Mouse (Mus musculus): ENCODE results near the gene Cdcp1.

Cdcp1 gene

DNA sequence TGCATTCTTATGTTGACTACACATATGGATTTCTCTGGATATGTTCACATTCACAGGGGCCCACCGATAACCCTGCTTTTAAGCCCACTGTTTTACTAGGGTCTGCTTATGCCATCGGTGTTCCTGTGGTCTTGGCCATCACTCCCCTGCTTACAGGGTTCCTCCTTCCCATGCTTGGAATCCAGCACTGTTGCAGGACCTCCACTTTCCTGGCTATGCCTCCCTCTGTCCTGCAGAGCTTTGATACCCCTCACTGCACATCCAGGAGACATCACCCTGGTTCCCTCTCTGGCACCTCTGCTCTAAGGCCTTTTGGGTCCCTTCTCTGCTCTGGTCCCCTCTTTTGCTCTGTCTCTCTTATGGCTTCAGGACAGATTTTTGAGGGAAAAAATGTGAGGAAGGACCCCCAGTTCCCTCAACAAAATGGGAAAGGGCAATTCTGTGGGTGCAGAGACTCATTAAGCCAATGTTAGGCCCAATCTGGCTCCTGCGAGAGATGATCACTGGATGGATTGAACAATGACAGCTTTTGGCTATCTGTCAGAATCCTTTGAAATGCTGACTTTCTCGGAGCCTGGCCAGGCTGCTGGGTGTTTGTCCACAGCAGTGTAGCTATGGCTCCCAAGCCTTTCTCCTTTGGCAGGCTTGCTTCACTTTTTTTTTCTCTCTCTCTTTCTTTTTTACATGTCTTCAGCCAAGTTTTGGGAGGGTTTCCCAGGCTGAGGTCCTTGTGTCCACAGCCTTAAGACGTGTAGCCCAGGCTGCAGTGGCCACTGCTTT is 65.4 kb downstream of the Cdcp1 start, which contains the start of gene Clec3b:
TSS of gene Clec3b (plus strand) at position 706 of the 780 bp plus-strand sequence.
- DNase-seq (ENCODE audit: low spot score) = peak; percentile 26

DNA sequence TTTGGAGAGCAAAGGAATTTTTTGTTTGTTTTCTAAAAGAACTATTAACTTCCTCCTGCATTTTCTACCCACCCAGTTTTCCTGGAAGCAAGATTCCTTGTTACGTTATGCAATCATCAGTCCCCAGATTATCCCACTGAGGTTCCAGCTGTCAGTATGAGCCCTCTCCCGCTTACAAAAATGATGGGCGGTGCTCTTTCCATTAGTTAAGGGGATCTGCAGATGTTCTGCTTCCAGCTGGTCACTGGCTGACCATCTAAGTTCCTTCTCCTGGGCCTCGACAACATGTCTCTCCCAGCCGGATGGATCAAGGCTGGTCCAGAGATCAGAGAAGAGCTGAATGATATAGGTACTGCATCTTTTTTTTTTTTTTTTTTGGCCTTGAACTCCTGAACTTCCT is 67.4 kb downstream of the Cdcp1 start:
- DNase-seq (ENCODE audit: low spot score) = no peak

DNA sequence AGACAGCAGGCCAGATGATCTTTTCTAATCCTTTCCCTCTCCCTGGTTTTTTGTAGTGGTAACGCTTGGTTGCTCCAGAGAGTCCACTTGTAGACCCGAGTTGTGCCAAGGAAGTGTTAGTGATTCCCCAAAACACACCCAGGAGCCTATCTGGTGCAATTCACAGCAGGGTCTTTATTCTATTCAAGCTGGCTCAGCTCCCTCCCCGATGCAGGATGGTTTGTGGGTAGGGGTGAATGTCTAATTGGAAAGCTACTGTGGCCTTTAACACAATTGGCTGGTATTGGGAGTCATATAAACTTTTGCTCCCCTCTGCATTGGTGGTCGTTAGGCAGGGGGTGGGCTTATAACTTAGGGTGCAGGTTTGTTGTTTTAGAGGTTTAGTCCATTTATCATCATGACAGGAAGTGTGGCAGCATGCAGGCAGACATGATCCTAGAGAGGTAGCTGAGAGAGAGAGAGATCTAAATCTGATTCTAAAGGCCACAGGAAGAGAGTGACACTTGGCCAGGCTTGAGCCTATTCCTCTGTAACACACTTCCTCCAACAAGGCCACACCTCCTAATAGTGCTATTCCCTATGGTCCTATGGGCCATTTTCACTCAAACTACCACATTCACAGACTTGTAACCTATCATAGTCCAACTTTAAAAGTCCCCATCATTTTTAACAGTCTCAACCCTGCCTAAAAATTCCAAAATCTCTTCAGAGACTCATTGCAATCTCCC is 75.8 kb downstream of the Cdcp1 start:
- no peak for DNase-seq (ENCODE audit: low spot score)

DNA sequence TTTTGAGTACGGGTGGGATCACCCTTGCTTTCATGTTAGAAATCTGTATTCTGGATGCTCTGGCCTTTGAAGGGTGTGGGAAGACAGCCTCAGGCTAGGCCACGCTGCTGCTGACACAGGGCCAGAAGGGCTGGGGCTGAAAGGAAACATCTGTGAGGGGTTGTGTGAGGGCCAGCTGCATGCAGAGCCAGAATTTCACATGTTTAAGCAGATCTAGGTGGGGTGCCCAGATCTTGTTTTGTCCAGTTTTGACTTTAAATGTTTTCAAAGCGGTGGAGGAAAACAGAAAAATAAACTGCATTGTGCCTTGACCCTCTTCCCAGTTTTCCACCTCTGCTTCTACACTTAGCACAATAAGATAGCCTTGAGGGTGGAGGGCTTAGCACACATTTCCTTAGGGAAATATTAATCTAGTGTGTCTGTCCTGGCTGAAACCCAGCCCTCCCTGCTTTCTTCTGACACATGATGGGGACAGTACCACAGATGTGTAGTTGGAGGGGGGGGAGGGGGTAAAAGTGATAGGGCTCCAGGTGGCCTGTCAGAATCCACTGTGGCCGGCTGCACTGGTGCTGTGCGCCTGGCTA is 76.9 kb downstream of the Cdcp1 start:
- peak; percentile 42 for DNase-seq (ENCODE audit: low spot score)

DNA sequence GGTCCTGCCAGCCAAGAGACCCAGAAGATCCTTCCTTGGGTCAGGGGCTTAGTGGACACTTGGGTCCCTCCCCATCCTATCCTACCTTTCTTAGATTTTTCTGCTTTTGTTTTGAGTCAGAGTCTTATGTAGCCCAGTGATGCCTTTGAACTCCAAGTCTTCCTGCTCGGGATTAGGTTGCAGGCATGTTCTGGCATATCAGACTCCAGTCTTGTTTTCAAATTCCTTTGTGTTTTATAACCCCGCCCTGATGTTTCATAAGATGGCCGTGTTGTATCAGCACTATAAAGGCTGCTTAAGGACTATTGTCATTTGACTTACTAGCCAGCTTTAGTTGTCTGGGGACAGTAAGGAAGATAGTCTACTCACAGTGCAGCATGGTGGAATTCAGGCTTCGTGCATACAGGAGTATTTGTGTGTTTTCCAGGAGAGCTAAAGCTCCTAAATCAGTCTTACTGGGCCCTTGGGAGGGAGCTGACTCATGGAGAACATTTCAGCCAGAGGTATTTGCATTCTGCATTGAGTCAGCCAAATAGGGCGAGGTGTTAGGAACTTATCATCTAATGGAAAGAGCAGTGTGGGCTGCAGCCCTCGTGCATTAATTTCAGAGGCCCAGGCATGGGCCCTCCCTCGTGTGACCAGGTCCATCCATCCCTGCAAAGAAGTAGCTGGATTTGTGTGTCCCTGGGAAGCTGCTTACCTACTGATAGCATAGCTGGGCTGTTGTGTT is 78.7 kb downstream of the Cdcp1 start:
- DNase-seq (ENCODE audit: low spot score) = peak; percentile 16

DNA sequence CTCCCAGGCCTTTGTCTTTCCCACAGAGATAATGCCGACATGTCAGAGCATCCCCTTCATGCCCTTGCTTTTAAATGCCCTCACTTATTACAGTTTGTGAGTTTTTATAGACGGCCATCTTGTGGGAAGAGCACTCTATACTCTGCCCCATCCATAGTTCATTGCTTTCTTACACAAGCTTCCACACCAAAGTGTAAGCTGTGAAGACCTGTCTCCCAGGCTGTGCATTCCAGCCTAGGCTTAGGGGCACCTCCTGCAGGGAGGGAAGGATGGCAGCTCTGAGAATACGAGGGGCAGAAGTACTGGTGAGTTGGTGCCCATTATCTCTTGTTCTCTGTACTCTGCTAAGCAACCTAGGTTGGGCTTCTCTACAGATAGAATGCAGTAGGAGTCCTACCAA is 82.8 kb downstream of the Cdcp1 start:
- DNase-seq (ENCODE audit: low spot score) = no peak

DNA sequence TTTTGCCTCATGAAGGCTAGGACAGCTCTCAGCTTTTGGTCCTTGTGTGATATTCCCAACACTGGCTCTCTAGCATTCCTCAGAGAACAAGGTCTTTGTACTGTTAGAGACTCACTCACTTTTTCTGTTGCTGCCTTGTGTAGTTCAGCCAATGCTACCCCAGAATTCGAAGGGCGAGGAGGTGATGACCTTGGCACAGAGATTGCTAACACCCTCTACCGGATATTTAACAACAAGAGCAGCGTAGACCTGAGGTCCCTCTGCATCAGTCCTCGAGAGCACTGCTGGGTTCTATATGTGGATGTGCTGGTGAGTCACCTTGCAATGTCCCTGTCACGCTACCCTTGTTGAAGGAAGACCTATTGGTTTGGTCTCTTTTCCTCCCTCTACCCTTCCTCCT is 88.2 kb downstream of the Cdcp1 start:
- DNase-seq (ENCODE audit: low spot score) = no peak

DNA sequence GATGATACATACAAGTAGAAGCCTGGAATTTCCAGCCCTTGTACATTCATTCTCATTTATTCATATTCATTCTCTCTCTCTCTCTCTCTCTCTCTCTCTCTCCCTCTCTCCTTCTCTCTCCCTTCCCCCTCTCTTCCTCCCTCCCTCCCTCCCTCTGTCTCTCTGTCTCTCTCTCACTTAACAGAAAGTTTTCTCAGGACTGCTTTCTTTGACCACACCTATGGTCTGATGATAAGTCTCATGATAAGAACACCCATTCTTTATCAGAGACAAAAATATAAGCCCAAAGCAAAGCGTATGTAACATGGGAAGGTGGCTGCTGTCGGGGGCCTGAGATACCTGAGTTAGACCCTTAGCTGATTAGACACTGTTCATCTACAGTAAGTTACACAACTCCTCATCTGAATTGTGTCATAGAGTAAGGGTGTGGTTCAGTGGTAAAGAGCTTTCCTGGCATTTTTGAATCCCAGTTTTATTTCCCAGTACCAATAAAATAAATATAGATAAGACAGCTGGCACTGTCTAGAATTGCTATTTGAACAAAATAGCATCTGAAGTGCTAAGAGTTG is 91.3 kb downstream of the Cdcp1 start:
- DNase-seq (ENCODE audit: low spot score) = no peak

DNA sequence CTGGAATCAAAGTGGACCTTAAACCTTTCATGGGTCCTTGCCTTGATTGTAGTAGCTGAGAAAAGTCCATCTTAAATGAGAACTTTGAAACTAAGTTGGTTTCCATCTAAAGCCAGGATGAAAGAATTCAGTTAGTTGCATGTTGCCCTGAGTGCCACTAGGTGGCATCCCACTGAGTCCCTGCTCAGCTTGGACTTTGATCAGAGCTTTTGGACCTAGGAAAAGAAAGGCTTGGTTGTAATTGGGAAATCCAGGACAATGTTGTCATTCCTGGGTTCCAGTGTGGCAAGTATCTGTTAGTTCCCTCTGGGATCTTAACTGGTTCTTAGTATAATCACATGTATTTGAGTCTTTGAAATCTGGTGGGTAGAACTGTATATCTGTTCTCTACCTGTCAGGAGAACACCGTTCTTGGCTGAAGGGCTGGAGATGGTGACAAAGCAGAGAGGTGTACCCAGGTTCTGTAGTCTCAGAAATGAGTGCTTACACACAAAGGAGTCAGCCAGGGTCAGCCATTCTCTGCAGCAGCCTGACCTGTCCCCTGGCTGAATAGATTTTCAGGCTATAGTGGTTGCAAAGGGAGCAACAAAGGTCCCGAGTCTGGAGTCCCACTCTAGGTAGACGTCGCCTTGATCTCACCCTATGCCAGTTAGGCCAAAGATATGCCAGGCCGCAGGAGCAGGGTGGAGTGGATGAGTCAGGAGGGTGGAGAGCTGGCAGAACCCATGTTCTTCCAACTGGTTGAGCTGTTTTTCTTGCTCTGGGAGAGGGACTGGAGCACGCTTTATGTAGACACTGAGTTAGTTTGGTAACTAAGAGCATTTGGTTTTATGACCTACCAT is 92.0 kb downstream of the Cdcp1 start:
- DNase-seq (ENCODE audit: low spot score) = no peak

DNA sequence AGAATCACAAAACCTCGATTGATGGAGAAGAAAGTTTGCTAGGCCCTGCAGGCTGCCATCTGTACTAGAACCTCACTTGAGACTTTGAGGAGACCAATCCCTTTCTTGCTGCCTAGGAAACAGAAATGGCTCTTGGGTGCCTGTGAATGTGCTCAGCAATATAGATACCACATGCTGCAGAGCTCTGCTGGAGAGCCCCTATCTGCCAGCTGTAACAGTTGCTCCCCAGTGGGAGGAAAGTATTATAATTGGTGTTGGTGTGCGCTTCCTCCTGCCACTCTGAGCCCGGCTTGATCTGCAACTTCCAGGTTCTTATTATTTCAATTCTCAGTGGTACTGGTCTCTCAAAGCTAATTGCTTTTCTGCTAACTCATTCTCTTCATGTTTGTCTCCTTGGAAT is 92.8 kb downstream of the Cdcp1 start:
- DNase-seq (ENCODE audit: low spot score) = no peak

Measured in testis, postnatal 14 days (tissue).